Mouse (Mus musculus) adipose tissue, adult 10 weeks (tissue): ENCODE results near the gene Vamp4. TPM values are rescaled to one million over a fixed set of nuclear protein-coding genes. Genes with fewer than 3 reads are reported as not detected.

Experiments used
- polyA plus RNA-seq: library from polyadenylated mRNA; stranded (reverse); fragments of 350-450 nt; fragmentation: Illumina TruSeq; extraction: RNeasy Lipid Tissue Mini Kit (QIAGEN cat#74804); gene quantifications from one replicate; pipeline ENCODE4 v1.2.3, GENCODE M21; 2014; ENCODE audit warnings: low read depth, low replicate concordance

Gene Vamp4
- 24.7 TPM for polyA plus RNA-seq

DNA sequence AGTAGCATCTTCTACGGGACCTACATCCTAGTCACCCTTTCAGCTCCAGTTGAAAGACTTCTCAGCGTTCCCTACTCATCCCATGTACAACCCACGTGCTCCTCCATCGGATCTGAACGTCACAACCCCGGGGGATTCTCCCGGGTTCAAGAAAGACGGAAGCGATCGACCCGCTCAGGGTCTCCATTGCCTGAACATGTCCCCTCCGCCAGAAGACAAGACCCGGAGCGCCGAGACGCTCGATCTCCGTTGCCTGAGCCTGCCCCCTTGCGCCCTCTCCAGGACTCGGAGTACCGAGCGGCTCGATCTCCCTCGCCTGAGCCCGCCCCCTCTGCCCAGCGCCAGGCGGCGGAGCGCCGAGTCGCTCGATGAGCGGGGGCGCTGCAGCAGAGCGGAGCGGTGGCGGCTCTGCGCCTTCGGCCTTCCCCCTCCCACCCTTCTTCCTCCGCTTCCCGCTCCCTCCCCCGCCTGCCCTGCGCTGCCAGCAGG lies at the start of gene Vamp4:
Vamp4 (plus strand) TSS at position 256 of the 489 bp plus-strand sequence.

DNA sequence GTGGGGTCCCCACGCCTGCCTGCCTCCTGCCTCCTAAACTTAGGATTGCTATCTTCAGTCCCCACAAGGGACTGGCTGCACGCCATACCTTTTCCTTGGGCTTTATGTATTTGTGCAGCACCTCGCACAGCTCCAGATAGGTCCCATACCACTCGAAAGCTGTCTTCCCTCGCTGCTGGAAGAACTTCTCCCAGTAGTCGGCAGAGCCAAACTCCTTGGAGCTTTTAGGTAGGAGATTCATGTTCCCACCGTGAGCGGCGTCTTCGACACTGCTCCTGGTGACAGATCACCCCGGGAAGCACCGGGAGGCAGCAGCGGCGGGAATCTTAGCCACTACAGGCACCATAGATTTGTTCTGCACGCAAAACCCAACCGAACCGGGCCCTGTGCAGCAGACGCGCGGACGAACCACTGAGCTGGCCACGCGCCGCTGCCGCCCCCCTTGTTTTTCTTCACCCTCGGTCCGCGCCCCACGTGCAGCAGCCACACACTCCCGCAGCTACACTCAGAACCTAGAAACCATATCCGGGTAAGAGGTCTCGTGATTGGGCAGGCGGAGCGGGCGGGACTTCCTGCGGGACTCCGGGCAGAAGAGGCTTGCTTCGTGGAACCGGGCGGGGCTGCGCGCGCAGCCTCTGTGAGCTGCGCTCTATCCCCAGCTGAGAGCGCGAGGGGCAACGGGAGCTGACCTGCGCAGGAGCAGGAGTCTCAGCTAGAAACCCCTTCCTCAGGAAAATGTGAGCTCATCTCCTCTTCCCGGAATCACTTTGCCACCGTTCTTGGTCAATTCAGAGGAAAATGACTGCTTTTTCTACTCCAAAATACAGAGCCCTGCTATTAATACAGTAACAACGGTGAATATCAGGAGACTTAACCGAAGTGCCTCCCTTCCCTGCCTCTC lies 22.0 kb upstream of the Vamp4 start, which contains the start of gene Mettl13:
Mettl13 (minus strand) TSS at position 536 of the 901 bp plus-strand sequence.

DNA sequence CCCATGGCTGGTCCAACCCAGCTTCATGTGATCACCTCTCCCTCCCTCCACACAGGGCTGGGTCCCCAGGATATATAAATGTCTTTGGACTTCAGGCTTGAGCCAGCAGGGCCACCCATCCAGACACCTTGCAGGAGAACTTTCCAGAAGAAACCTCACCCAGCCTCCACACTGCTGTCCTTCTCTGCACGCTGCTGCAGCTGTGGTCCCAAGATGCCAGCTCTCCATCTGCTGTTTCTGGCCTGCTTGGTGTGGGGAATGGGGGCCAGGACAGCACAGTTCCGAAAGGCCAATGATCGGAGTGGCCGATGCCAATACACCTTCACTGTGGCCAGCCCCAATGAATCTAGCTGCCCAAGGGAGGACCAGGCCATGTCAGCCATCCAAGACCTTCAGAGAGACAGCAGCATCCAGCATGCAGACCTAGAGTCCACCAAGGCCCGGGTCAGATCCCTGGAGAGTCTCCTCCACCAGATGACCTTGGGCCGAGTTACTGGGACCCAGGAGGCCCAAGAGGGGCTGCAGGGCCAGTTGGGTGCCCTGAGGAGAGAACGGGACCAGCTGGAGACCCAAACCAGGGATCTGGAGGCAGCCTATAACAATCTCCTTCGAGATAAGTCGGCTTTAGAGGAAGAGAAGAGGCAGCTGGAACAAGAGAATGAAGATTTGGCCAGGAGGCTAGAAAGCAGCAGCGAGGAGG lies 68.9 kb downstream of the Vamp4 start, which contains the start of gene Myoc:
Myoc (plus strand) TSS at position 105 of the 700 bp plus-strand sequence.

Other genes starting within 250 kb of the Vamp4 start
- gene Dnm3, start 92.5 kb upstream of the Vamp4 start, polyA plus RNA-seq = 2.8 TPM
- 6.4 TPM for gene Mettl13, start 22.0 kb upstream of the Vamp4 start, polyA plus RNA-seq
- 1.8 TPM for gene Myoc, start 68.6 kb downstream of the Vamp4 start, polyA plus RNA-seq
- gene Myocos, start 87.7 kb downstream of the Vamp4 start, polyA plus RNA-seq = not detected
- 43.0 TPM for gene Prrc2c, start 170.0 kb downstream of the Vamp4 start, polyA plus RNA-seq
- 0.87 TPM for gene Fmo4, start 243.5 kb downstream of the Vamp4 start, polyA plus RNA-seq